Mouse (Mus musculus): ENCODE measurements around the gene Dguok. TPM values are rescaled to one million over a fixed set of nuclear protein-coding genes. Genes with fewer than 3 reads are reported as not detected.

Dguok gene
- polyA plus RNA-seq (2012), result 18.6 and 20.8 TPM in 2 replicates

DNA sequence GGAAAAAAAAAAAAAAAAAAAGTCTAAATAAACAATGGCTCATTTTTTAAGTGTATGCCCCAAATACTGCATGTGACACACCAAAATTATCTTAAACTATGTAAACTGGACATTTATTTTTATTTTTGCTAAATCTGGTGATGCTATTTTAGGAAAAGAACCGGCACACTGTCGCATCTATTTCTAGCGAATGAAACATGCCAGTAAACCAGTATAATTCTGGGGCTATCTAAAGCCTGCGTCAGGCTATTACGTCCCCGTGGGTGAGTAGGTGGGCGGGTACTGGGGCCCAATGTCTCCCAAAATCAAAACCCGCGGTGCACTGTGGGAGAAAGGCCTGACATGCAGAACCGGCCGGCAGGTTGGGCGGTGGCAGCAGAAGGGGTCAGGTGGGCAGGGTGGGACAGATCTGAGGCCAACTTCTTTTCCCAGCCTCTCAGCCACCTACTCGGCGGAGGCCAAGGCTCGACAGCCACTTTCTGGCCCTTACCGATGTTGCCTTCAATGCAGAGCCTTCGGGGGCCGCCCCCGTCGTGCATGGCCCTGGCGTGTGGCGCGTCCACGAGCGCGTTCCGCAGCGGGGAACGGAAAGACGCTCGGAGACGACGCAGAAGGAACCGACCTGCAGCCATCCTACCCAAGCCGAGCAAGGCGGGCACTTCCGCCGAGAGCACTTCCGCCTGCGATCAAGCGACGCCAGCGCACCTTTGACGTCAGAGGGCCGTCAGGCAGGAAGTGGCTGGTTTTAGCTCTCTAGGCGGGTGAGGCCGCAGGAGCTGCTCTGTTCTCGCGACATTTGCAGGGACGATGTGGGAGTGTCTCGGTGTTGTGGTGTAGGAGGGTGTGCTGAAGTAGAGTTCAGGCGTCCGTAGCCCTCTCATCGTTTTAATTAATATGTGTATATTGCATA is at the start of gene Dguok:
Gene Dguok, minus strand, starts transcription at position 712 of the 910 bp plus-strand sequence.

DNA sequence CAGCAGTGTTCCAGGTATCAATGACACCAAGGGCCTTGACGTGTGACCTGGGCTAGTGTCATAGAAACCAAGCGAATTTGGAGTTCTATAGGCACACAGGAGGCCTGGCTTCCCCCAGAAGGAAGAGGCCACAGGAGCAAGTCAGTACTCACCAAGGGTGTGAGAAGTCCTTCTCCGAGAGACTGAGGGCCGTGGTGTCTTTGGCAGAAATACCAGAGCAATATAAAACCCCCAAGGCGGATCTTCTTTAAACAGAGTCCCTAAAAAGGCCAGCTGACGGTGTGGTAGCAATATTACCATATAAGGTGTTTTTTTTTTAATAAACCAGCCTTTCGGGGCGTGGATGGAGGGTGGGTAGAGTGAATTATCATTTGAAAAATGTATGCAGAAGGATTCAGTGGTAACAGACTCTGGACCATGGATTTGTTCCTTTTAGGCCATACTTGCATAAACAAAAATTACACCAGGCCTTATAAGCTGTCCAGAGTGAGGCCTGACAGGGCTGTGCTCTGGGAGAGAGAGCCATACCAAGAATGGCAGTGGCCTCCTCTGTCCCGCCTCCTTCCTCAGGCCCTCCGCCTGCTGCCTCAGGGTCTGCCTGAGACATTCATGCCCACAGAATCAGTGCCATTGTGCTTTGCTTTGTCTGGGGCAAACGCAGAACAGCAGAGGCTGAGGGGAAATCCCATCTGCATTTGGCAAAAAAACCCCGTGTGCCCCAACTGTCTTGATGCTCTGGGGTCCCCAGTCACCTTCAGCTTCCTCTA is 29.4 kb upstream of the Dguok start, which contains the start of gene Actg2:
Gene Actg2, minus strand, starts transcription at position 238 of the 767 bp plus-strand sequence.

DNA sequence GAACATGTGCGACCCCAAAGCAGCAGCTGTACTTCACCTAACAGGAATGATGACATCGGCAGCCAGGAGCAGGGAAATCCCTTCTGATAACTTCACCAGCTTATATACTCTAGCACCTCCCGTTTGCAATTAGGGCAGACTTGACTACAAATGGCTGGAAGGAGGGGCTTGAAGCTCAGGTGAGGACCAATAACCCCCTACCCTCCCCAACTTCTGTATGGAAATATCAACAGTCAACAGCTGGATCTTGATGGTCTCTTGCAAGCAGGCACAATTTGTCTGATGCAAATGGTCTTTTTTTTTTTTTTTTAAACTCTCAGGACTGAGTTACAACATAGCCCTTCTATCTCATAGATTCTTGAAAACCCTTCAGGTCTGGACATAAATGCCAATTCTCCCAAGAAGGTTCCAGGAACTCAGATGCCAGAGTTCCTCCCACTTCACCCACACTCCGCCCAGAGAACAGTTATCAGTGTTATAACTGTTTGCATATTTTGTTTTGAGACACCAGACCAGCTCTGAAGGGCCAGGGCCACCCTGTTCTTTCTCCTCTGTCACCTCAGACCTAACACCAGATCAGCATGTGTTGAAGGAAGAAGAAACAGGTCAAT is 47.6 kb downstream of the Dguok start, which contains the start of gene Tet3:
Gene Tet3, minus strand, starts transcription at position 51 of the 611 bp plus-strand sequence.

Other genes with a start within 250 kb of the Dguok start
- 12.6 and 17.0 TPM in 2 replicates for gene Mthfd2, start 181.1 kb downstream of the Dguok start, polyA plus RNA-seq (2012)
- 80.4 and 99.8 TPM in 2 replicates for gene Mob1a, start 181.0 kb downstream of the Dguok start, polyA plus RNA-seq (2012)
- 24.8 and 34.2 TPM in 2 replicates for gene Bola3, start 157.8 kb downstream of the Dguok start, polyA plus RNA-seq (2012)
- 39.0 and 49.7 TPM in 2 replicates for gene Tet3, start 47.9 kb downstream of the Dguok start, polyA plus RNA-seq (2012)
- gene Actg2, start 29.3 kb upstream of the Dguok start, polyA plus RNA-seq (2012), result not detected in 2 replicates
- gene Stambp, start 65.8 kb upstream of the Dguok start, polyA plus RNA-seq (2012), result 2.0 and 2.2 TPM in 2 replicates
- not detected in 2 replicates for gene Clec4f, start 149.2 kb upstream of the Dguok start, polyA plus RNA-seq (2012)
- gene Cd207, start 170.9 kb upstream of the Dguok start, polyA plus RNA-seq (2012), result not detected in 2 replicates
- not detected in 2 replicates for gene Vax2, start 204.3 kb upstream of the Dguok start, polyA plus RNA-seq (2012)
- gene Atp6v1b1, start 236.0 kb upstream of the Dguok start, polyA plus RNA-seq (2012), result not detected in 2 replicates